Mouse (Mus musculus) limb, embryonic 14.5 days (tissue): ENCODE data around the gene Poc1a. TPM values are rescaled to one million over a fixed set of nuclear protein-coding genes. Genes with fewer than 3 reads are reported as not detected.

Source experiments
- ATAC-seq: fragments of 200-750 bp; cut with Nextera tagmentation; 2 replicates; pipeline ENCODE4 v1.8.0; 2017; ENCODE audit warnings: low read depth, moderate number of reproducible peaks, moderate TSS enrichment; ENCODE audit not compliant: low FRiP score
- DNase-seq: peaks from one replicate; pipeline ENCODE4 v3.0.0-alpha.2; 2015; ENCODE audit warnings: low spot score
- H3K27ac ChIP-seq: fragments of 300-500 bp; sonication (generic); replicated peaks from 2 replicates; pipeline ENCODE4 v1.5.1; 2014; ENCODE audit warnings: low read depth, mild to moderate bottlenecking, low read length, moderate library complexity, mixed read lengths
- H3K27me3 ChIP-seq: fragments of 300-500 bp; sonication (generic); 2 replicates; pipeline ENCODE4 v1.6.1; 2014; ENCODE audit warnings: low read length, mixed read lengths; ENCODE audit not compliant: control insufficient read depth, insufficient read depth
- H3K36me3 ChIP-seq: fragments of 300-500 bp; sonication (generic); 2 replicates; pipeline ENCODE4 v1.6.1; 2014; ENCODE audit warnings: mild to moderate bottlenecking, low read length, moderate library complexity, mixed read lengths; ENCODE audit not compliant: control insufficient read depth, insufficient read depth
- H3K4me1 ChIP-seq: fragments of 300-500 bp; sonication (generic); 2 replicates; pipeline ENCODE4 v1.6.1; 2014; ENCODE audit warnings: antibody characterized with exemption, low read length, mixed read lengths; ENCODE audit not compliant: control insufficient read depth, insufficient read depth
- H3K4me2 ChIP-seq: fragments of 300-500 bp; sonication (generic); replicated peaks from 2 replicates; pipeline ENCODE4 v1.6.1; 2014; ENCODE audit warnings: low read depth, mild to moderate bottlenecking, low read length, moderate library complexity; ENCODE audit not compliant: severe bottlenecking
- H3K4me3 ChIP-seq: fragments of 300-500 bp; sonication (generic); replicated peaks from 2 replicates; pipeline ENCODE4 v1.5.1; 2014; ENCODE audit warnings: low read length
- H3K9ac ChIP-seq: fragments of 300-500 bp; sonication (generic); 2 replicates; pipeline ENCODE4 v1.6.1; 2014; ENCODE audit warnings: mild to moderate bottlenecking, low read depth, low read length, moderate library complexity; ENCODE audit not compliant: severe bottlenecking
- H3K9me3 ChIP-seq: fragments of 300-500 bp; sonication (generic); 2 replicates; pipeline ENCODE4 v1.6.1; 2016; ENCODE audit warnings: low read length; ENCODE audit not compliant: control insufficient read depth
- POLR2A ChIP-seq: fragments of 200-500 bp; IDR thresholded peaks from 2 replicates; pipeline ENCODE4 v1.8.0; 2012; ENCODE audit warnings: inconsistent platforms, mild to moderate bottlenecking, moderate library complexity, borderline replicate concordance; ENCODE audit not compliant: insufficient read depth, insufficient read length; ENCODE audit errors: extremely low read depth
- WGBS: fragments of 180-500 bp; shearing (Covaris S2); extraction: QIAGEN DNeasy Blood & Tissue Kit; methylation state at CpG from one replicate; pipeline ENCODE4 v1.1.7; 2014; 5-methylcytosine and 5-hydroxymethylcytosine counted together
- polyA plus RNA-seq, 2 experiments: library from polyadenylated mRNA; depleted of rRNA in 1 of 2; stranded (reverse) in 1 of 2; unstranded in 1 of 2; fragments of >200 nt; fragmentation: Nextera tagmentation in 1 of 2; extraction: Ambion mirVana in 1 of 2; gene quantifications; 2 replicates each; pipeline versions ENCODE4 v1.2.1 to v1.2.3; 2012 to 2014

Poc1a gene
- polyA plus RNA-seq, 2 experiments: 20.1 to 20.2 TPM

DNA sequence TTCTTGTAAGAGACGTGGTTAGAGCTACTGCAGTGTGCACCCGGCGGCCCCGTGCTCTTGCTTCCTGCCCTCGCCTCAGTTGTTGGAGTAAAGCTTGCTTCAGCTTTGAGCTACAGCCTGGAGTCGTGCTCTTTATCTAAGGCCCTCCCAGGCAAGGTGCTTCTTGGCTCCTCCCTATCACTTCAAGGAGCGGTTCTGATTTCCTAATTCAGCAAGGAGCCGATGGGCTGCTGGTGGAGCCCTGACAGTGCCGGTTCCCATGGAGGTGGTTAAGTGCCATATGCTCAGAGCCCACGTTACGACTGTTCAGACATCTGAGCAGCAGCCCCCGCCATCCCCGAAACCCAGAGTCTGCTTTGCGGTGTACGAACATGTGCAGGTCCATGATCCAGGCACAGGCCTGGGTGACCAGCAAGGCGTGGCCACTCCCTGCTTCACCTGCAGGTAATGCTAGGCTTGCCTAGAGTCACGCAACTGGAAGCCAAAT is 9.8 kb downstream of the Poc1a start:
- Histone ChIP-seq H3K27me3 (no peaks in the 10 kb centered on the region), H3K4me3 (no peak overlapping the region), H3K27ac (no peak overlapping the region), H3K4me1 (no peaks in the 10 kb centered on the region), H3K4me2 (no peak overlapping the region), H3K9ac (no peak overlapping the region), H3K9me3 (no peaks in the 10 kb centered on the region), H3K36me3 (peaks cover 14% of the 10 kb centered on the region)
- no peak for ATAC-seq
- no peak for TF ChIP-seq POLR2A
- DNase-seq: no peak
- 89% methylated on average over 17 of the region's 17 CpGs for WGBS

DNA sequence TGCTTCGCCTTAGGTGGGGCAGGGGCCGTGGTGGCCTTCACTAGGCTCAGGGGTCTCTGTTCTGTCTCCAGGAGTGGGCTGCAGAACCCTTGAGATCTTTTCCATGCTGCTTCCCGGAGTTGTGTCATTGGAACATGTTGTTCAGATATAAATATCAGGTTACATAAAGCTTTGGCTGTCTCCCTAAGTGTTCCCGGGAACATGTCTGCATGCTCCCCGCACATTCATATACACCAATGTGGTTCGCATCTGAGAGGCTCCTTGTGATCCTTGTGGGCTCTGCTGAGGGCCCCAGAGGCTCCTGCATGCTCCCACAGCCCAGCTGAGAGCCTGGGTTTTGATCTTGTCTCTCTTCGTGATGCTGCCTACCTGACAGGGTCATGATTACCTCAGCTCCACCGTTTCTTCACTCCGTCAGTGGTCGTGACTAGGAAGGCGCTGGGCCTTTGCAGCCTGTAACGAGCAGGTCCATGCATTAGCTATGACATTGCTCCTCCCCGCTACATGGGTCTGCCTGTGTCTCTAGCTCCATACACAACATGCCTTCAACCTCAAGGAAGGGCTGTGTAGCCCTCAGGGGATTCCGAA is 12.8 kb downstream of the Poc1a start:
- WGBS: 80% methylated on average over 14 of the region's 14 CpGs
- H3K36me3 ChIP-seq: peaks cover 9% of the 10 kb centered on the region; the same call in 1 of the 2 replicates
- DNase-seq: no peak
- no peaks in the 10 kb centered on the region for H3K4me1 ChIP-seq
- H3K9me3 ChIP-seq: no peaks in the 10 kb centered on the region
- no peak for TF ChIP-seq POLR2A
- no peak overlapping the region for H3K4me2 ChIP-seq
- no peak for ATAC-seq
- H3K27me3 ChIP-seq: no peaks in the 10 kb centered on the region
- no peak overlapping the region for H3K9ac ChIP-seq
- H3K4me3 ChIP-seq: no peak overlapping the region
- no peak overlapping the region for H3K27ac ChIP-seq

DNA sequence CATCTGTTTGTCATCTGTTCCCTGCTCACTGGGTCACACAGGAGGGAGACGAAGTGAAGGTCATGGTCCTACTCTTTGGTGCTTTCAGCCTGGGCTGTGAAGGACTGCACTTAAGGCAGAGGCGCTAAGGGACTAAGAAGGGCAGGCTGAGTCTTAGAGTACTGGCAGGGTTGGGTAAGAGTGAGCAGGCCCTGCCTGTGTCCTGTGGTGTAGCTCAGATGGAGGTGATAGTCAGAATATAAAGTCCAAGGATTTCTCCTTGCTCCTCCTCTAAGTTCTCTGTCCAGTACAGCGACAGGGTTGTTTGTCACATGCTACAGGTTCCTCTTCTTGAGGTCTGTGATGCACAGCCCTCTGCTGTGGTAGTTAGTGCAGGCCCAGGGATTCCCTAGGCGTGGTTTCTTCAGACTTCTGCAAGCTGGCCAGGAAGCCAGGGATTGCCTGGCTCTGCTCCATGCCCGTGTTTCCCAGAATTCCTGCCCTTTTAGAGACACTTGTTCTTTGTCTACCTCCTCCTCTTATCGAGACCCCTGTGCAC is 15.8 kb downstream of the Poc1a start:
- Histone ChIP-seq H3K9me3 (no peaks in the 10 kb centered on the region), H3K27me3 (no peaks in the 10 kb centered on the region), H3K27ac (no peak overlapping the region), H3K36me3 (peaks cover 9% of the 10 kb centered on the region; the same call in 1 of the 2 replicates), H3K4me3 (no peak overlapping the region), H3K4me1 (no peaks in the 10 kb centered on the region), H3K4me2 (no peak overlapping the region), H3K9ac (no peak overlapping the region)
- DNase-seq: no peak
- WGBS: 82% methylated on average over 6 of the region's 6 CpGs
- no peak for ATAC-seq
- no peak for TF ChIP-seq POLR2A

DNA sequence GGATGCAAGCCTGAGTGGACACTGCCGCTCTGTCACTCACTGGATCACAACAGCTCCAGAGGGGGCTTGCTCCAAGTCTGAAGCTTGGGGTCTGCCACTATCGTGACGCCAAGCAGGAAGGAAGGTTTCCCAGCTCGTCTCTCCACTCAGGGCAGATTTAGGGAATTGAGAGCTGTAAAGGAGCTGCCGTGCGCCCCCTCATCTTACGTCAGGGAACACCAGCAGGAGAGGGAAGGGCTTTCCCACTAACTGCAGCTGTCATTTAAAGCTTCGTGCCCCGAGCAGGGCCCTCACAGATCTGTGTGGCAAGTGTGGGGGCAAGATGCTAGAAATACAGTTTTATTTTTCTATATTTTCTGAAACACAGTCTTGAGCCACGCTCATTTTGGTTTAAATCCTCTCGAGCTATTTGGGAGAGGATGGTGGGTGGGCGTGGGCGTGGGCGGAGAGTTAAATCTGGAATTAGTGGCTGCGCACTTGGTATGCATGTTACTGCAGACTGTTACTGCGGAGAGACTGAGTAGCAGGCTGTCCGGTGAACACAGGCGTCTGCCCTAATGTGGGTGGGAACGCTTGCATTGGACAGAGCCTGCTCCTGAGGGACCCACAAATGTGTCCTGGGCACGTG is 19.4 kb downstream of the Poc1a start:
- Histone ChIP-seq H3K36me3 (peaks cover 9% of the 10 kb centered on the region; the same call in 1 of the 2 replicates), H3K27ac (no peak overlapping the region), H3K4me1 (no peaks in the 10 kb centered on the region), H3K4me2 (no peak overlapping the region), H3K9me3 (no peaks in the 10 kb centered on the region), H3K9ac (no peak overlapping the region), H3K4me3 (no peak overlapping the region), H3K27me3 (no peaks in the 10 kb centered on the region)
- WGBS: 71% methylated on average over 20 of the region's 20 CpGs
- no peak for TF ChIP-seq POLR2A
- DNase-seq: no peak
- 0 out of 2 replicates have a peak, but pooled peaks have one; percentile 19 for ATAC-seq

DNA sequence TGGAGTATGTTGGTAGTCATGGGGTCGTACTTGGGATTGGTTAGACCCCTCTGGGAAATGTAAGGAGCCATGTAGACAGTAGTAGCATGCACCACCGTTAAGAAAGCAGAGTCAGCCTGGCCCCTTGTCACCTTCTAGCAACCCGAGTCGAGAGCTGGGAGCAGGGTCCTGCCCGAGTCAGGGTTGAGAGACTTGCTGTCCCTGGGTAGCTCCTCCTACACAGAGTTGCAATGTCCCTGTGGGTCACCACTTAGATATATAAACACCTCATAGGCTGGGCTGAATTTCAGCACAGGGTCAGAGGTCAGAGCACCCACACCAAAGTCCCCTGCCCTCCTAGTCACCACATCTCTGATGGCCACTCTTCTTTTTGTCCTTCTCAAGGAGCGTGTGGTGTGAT is 20.1 kb downstream of the Poc1a start:
- 64% methylated on average over 6 of the region's 6 CpGs for WGBS
- H3K9ac ChIP-seq: no peak overlapping the region
- ATAC-seq: no peak
- H3K9me3 ChIP-seq: no peaks in the 10 kb centered on the region
- DNase-seq: no peak
- H3K4me1 ChIP-seq: no peaks in the 10 kb centered on the region
- H3K27ac ChIP-seq: no peak overlapping the region
- no peak overlapping the region for H3K4me2 ChIP-seq
- TF ChIP-seq POLR2A: no peak
- H3K36me3 ChIP-seq: peaks cover 8% of the 10 kb centered on the region; the same call in 1 of the 2 replicates
- no peak overlapping the region for H3K4me3 ChIP-seq
- H3K27me3 ChIP-seq: no peaks in the 10 kb centered on the region
